Mouse (Mus musculus): ENCODE measurements at regions not wholly inside any gene's neighbourhood (a gene's known extent, or its start where the extent isn't known, plus 50 kb on each side); places are given as distances from the start of the nearest gene placed in this dataset.

GRCm38 (mm10) chr15:50423082-50423665 is 3461.5 kb upstream of the Gm7489 start:
- DNase-seq: no peak

- DNase-seq: no peak
These were observed 3435.1 kb upstream of the Gm7489 start for GRCm38 (mm10) chr15:50449604-50450003.

GRCm38 (mm10) chr15:50472626-50473025 is 3412.1 kb upstream of the Gm7489 start:
- no peak for DNase-seq

- DNase-seq: no peak
These were observed 3386.0 kb upstream of the Gm7489 start for GRCm38 (mm10) chr15:50498716-50499115.

- no peak for DNase-seq
These were observed 3376.6 kb upstream of the Gm7489 start for GRCm38 (mm10) chr15:50507999-50508624.

GRCm38 (mm10) chr15:50513036-50513435 is 3371.7 kb upstream of the Gm7489 start:
- DNase-seq: no peak

- no peak for DNase-seq
These were observed 3359.9 kb upstream of the Gm7489 start for GRCm38 (mm10) chr15:50524841-50525240.

- no peak for DNase-seq
These were observed 3350.2 kb upstream of the Gm7489 start for GRCm38 (mm10) chr15:50534490-50534889.

GRCm38 (mm10) chr15:50563611-50564010 is 3321.1 kb upstream of the Gm7489 start:
- DNase-seq: peak; percentile 10

- DNase-seq: no peak
These were observed 3303.9 kb upstream of the Gm7489 start for GRCm38 (mm10) chr15:50580811-50581210.

GRCm38 (mm10) chr15:50583951-50584350 is 3300.8 kb upstream of the Gm7489 start:
- no peak for DNase-seq

GRCm38 (mm10) chr15:50585496-50585895 is 3299.2 kb upstream of the Gm7489 start:
- no peak for DNase-seq

Measured in kidney, postnatal 10 days (tissue).